Mouse (Mus musculus): ENCODE data around the gene Csdc2. TPM values are rescaled to one million over a fixed set of nuclear protein-coding genes. Genes with fewer than 3 reads are reported as not detected.
A peak's percentile ranks its signal among the peaks of the same experiment; 100 is the strongest.

Csdc2 gene
- polyA plus RNA-seq, 1 experiment from 2014 or later = 6.7 TPM

DNA sequence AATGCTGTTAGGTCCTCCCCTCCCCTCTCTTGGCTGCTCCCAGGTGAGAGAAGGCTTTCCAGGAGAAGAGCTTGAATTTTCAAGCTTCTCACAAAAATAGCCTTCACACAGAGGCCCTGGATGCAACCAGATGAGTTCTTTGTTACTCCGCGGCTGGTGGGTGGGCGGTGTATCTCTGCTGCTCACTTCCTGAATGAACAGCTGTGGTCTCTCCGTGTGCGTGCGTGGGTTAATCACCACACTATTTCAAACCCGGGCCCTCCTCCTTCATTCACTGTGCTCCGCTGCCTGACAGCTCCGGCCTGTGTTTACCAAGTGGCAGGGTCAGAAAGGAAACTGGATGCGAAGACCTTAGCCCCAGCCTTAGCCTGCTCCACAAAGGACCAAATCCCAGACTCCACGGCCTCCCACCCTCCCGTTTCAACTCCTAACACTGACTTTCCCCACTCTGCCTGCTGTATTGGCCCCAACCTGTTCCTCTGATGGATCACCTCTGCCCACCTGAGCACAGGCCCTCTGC lies 3.5 kb upstream of the Csdc2 start:
- peaks cover 12% of the 10 kb centered on the region; the same call in 1 of the 2 replicates for H3K4me1 ChIP-seq (ENCODE audit: control insufficient read depth, insufficient read depth, low read length)
- H3K9ac ChIP-seq (ENCODE audit: low read depth, low read length) = no peak overlapping the region
- H3K27ac ChIP-seq (ENCODE audit: low read depth, low read length) = no peak overlapping the region
- no peaks in the 10 kb centered on the region for H3K9me3 ChIP-seq (replicated peaks; ENCODE audit: control insufficient read depth, low read length)
- H3K36me3 ChIP-seq (ENCODE audit: control insufficient read depth, insufficient read depth, low read length) = no peaks in the 10 kb centered on the region
- no peak overlapping the region for H3K4me2 ChIP-seq
- 43% methylated on average over 12 of the region's 12 CpGs for WGBS (ENCODE audit: insufficient replicate concordance)
- H3K4me3 ChIP-seq (ENCODE audit: low read depth, low read length) = no peak overlapping the region
- H3K27me3 ChIP-seq (ENCODE audit: control insufficient read depth, insufficient read depth, low read length) = peaks cover 3% of the 10 kb centered on the region
- no peak for ATAC-seq (replicated peaks; ENCODE audit: insufficient number of reproducible peaks, low FRiP score, low TSS enrichment)

DNA sequence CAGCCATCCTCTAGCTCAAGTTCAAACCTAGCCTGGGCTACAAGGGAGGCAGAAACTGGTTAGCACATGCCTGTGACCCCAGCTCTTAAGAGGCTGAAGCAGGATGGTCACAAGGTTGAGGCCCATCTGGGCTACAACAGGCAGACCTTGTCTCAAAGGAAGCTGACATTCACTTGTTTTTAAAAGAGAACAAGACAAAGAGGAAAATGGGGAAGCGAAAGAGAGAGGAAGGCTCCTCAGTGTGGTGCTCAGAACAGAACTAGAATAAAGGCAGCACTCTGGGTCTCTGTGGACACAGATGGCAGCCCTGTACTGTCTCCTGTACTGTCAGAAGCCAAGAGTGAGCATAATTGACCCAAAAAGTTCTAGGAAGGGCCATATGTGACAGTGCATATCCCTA lies 2.6 kb upstream of the Csdc2 start:
- ATAC-seq (replicated peaks; ENCODE audit: insufficient number of reproducible peaks, low FRiP score, low TSS enrichment) = no peak
- Histone ChIP-seq H3K4me3 (ENCODE audit: low read depth, low read length) (no peak overlapping the region), H3K9ac (ENCODE audit: low read depth, low read length) (no peak overlapping the region), H3K9me3 (replicated peaks; ENCODE audit: control insufficient read depth, low read length) (no peaks in the 10 kb centered on the region), H3K36me3 (ENCODE audit: control insufficient read depth, insufficient read depth, low read length) (no peaks in the 10 kb centered on the region), H3K4me2 (no peak overlapping the region), H3K27me3 (ENCODE audit: control insufficient read depth, insufficient read depth, low read length) (peaks cover 3% of the 10 kb centered on the region), H3K4me1 (ENCODE audit: control insufficient read depth, insufficient read depth, low read length) (peaks cover 12% of the 10 kb centered on the region; the same call in 1 of the 2 replicates), H3K27ac (ENCODE audit: low read depth, low read length) (no peak overlapping the region)
- 81% methylated on average over 1 of the region's 1 CpGs for WGBS (ENCODE audit: insufficient replicate concordance)

DNA sequence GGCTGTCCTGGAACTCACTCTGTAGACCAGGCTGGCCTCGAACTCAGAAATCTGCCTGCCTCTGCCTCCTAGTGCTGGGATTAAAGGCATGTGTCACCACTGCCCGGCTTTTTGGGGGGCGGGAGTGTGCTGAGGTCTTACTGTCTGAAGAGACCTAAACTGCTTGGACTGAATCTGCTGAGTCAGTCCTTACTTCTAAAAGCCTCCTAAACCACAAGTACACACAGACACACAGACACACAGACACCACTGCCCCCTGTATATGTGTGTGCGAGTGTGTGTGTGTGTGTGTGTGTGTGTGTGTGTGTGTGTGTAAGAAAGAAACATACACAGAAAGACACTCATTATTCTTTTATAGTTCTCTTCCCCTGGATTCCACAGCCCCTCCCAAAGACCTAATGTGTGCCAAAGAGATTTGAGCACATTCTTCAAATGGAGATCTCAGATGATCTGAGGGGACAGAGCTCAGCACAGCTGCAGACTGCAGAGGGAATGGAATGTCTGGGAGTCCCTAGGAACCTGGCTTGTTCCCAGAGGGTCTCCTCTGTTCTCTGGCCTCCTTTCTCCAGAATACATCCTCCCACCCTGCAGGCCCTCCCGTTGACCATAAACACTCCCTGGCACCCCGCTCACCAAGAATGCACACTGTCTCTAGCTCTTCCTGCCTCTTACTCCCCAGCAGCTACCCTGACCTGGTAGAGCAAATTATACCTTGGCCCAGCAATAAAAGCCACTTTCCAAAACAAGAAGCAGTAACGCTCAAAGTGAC lies 506 bp upstream of the Csdc2 start:
- Histone ChIP-seq H3K36me3 (ENCODE audit: control insufficient read depth, insufficient read depth, low read length) (no peaks in the 10 kb centered on the region), H3K9ac (ENCODE audit: low read depth, low read length) (no peak overlapping the region), H3K4me1 (ENCODE audit: control insufficient read depth, insufficient read depth, low read length) (peaks cover 12% of the 10 kb centered on the region; the same call in 1 of the 2 replicates), H3K4me2 (peak overlapping the region; percentile 67), H3K9me3 (replicated peaks; ENCODE audit: control insufficient read depth, low read length) (no peaks in the 10 kb centered on the region), H3K27ac (ENCODE audit: low read depth, low read length) (peak overlapping the region; percentile 57; the same call in 1 of the 2 replicates), H3K4me3 (ENCODE audit: low read depth, low read length) (peak overlapping the region; percentile 46), H3K27me3 (ENCODE audit: control insufficient read depth, insufficient read depth, low read length) (peaks cover 3% of the 10 kb centered on the region)
- 54% methylated on average over 7 of the region's 7 CpGs for WGBS (ENCODE audit: insufficient replicate concordance)
- no peak for ATAC-seq (replicated peaks; ENCODE audit: insufficient number of reproducible peaks, low FRiP score, low TSS enrichment)

DNA sequence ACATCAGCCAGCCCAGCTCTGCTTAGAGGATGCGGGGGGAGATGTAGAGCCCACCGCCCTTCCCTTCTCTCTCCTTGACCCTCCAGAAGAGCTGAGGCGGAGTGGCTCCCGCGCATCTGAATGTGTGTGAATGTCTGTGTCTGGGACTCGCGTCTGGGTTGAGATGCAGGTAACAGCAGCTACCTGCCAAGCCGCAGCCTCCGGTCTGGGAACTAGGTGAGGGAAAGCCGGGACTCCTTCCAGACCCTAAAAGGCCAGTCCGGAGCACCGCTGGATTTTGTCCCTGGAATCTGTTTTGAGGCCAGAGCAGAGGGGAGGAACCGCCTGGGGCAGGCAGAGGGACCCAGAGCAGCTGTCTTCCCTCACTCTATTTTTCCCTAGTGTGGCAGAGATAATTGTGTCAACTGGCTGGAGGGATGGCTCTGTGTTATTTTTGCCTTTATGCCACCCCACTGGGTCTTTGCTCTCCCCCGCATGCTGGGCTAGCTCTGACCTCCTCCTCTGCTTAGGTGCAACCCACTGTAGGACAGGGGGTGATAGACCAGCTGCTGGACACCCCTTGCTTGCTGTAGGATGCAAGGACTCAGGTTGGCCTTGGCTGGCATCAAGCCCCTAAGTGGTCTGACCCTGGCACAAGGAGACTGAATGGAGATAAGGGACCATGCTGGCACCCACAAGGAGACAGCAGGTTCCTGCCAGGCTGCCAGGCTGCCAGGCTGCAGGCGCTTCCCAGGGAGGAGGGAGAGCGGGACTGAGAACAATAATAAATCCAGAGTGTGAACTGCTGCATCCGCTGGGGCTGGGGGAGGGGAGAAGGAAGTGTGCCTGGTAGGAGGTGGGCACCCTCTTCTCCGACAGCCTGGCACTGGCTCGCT lies 776 bp downstream of the Csdc2 start:
- Histone ChIP-seq H3K4me2 (peak overlapping the region; percentile 67), H3K36me3 (ENCODE audit: control insufficient read depth, insufficient read depth, low read length) (no peaks in the 10 kb centered on the region), H3K27me3 (ENCODE audit: control insufficient read depth, insufficient read depth, low read length) (peaks cover 3% of the 10 kb centered on the region), H3K4me3 (ENCODE audit: low read depth, low read length) (peak overlapping the region; percentile 46), H3K9ac (ENCODE audit: low read depth, low read length) (peak overlapping the region; percentile 61), H3K27ac (ENCODE audit: low read depth, low read length) (peak overlapping the region; percentile 4; the same call in 1 of the 2 replicates), H3K9me3 (replicated peaks; ENCODE audit: control insufficient read depth, low read length) (no peaks in the 10 kb centered on the region), H3K4me1 (ENCODE audit: control insufficient read depth, insufficient read depth, low read length) (peaks cover 14% of the 10 kb centered on the region)
- 10% methylated on average over 19 of the region's 19 CpGs for WGBS (ENCODE audit: insufficient replicate concordance)
- ATAC-seq (replicated peaks; ENCODE audit: insufficient number of reproducible peaks, low FRiP score, low TSS enrichment) = no peak

DNA sequence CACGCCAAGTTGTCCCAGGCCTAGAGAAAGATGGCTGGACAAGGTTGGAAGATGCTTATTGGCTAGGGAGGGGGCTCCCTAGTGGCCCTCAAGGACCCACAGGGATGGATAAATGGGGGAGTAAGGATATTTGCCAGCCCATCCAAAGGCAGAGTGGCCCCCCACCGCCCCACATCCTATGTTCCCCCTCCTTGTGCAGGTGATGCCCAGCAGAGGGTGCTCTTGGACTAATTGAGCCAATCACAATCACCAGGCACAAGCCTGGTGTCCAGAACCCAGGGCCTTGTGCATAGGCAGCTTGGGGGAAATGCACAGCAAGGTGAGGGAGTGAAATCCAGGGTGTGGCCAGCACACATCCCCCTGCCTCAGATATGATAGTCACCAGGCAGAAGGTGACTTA lies 1.7 kb downstream of the Csdc2 start:
- no peak overlapping the region for H3K4me2 ChIP-seq
- no peak overlapping the region for H3K27ac ChIP-seq (ENCODE audit: low read depth, low read length)
- H3K4me1 ChIP-seq (ENCODE audit: control insufficient read depth, insufficient read depth, low read length) = peaks cover 15% of the 10 kb centered on the region
- WGBS (ENCODE audit: insufficient replicate concordance) = 26% methylated on average over 2 of the region's 2 CpGs
- H3K36me3 ChIP-seq (ENCODE audit: control insufficient read depth, insufficient read depth, low read length) = no peaks in the 10 kb centered on the region
- peaks cover 3% of the 10 kb centered on the region for H3K27me3 ChIP-seq (ENCODE audit: control insufficient read depth, insufficient read depth, low read length)
- no peaks in the 10 kb centered on the region for H3K9me3 ChIP-seq (replicated peaks; ENCODE audit: control insufficient read depth, low read length)
- no peak for ATAC-seq (replicated peaks; ENCODE audit: insufficient number of reproducible peaks, low FRiP score, low TSS enrichment)
- no peak overlapping the region for H3K4me3 ChIP-seq (ENCODE audit: low read depth, low read length)
- no peak overlapping the region for H3K9ac ChIP-seq (ENCODE audit: low read depth, low read length)

DNA sequence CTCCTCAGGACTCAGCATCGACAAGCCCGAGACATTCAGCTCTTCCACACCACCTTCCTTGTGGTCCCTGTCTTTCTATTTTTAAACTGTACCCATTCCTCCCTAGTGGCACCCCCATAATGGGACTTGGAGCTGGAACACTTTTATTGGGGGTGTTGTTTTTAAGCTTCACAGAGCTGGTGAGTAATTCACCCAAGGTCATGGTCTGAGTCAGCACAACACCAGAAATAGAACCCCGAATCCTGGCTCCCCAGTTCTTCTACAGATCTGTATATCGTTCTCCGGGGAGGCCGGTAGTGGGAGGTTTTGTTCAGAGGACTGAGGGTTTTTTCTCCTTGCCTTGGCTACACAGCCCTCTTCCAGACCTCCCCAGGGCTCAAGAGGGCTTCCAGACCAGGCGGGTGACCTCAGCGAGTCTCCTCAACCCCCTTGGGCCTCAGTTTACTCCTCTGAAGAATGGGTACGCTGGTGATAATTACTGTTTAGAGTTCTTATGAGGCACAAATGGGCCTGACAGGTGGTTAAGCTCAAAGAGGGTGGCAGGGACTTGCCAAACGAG lies 2.7 kb downstream of the Csdc2 start:
- H3K9me3 ChIP-seq (replicated peaks; ENCODE audit: control insufficient read depth, low read length) = no peaks in the 10 kb centered on the region
- peaks cover 15% of the 10 kb centered on the region for H3K4me1 ChIP-seq (ENCODE audit: control insufficient read depth, insufficient read depth, low read length)
- no peak overlapping the region for H3K4me2 ChIP-seq
- ATAC-seq (replicated peaks; ENCODE audit: insufficient number of reproducible peaks, low FRiP score, low TSS enrichment) = no peak
- no peak overlapping the region for H3K9ac ChIP-seq (ENCODE audit: low read depth, low read length)
- peaks cover 3% of the 10 kb centered on the region for H3K27me3 ChIP-seq (ENCODE audit: control insufficient read depth, insufficient read depth, low read length)
- 89% methylated on average over 10 of the region's 10 CpGs for WGBS (ENCODE audit: insufficient replicate concordance)
- H3K36me3 ChIP-seq (ENCODE audit: control insufficient read depth, insufficient read depth, low read length) = no peaks in the 10 kb centered on the region
- H3K4me3 ChIP-seq (ENCODE audit: low read depth, low read length) = no peak overlapping the region
- no peak overlapping the region for H3K27ac ChIP-seq (ENCODE audit: low read depth, low read length)

DNA sequence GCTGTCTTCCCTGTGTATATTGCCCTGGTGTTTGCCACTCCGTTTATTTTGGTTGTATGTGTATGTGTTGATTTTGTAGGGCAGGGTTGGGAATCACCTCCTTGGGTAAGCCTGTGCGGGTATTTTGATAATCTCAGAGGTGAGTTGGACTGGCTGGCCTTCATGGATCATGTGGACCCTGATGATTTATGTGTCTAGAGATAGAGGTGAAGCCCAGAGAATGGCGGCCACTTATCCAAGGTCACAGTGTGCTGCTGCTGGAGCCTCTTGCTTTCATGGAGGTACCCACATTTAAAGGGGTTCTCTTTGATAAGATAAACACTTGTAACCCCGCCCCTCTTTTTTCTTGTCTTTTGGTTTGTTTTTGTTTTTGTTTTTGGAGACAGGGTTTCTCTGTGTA lies 3.2 kb downstream of the Csdc2 start:
- Histone ChIP-seq H3K4me2 (no peak overlapping the region), H3K9me3 (replicated peaks; ENCODE audit: control insufficient read depth, low read length) (no peaks in the 10 kb centered on the region), H3K4me3 (ENCODE audit: low read depth, low read length) (no peak overlapping the region), H3K9ac (ENCODE audit: low read depth, low read length) (no peak overlapping the region), H3K4me1 (ENCODE audit: control insufficient read depth, insufficient read depth, low read length) (peaks cover 15% of the 10 kb centered on the region), H3K36me3 (ENCODE audit: control insufficient read depth, insufficient read depth, low read length) (no peaks in the 10 kb centered on the region), H3K27ac (ENCODE audit: low read depth, low read length) (no peak overlapping the region), H3K27me3 (ENCODE audit: control insufficient read depth, insufficient read depth, low read length) (peaks cover 3% of the 10 kb centered on the region)
- WGBS (ENCODE audit: insufficient replicate concordance) = 68% methylated on average over 4 of the region's 4 CpGs
- no peak for ATAC-seq (replicated peaks; ENCODE audit: insufficient number of reproducible peaks, low FRiP score, low TSS enrichment)

DNA sequence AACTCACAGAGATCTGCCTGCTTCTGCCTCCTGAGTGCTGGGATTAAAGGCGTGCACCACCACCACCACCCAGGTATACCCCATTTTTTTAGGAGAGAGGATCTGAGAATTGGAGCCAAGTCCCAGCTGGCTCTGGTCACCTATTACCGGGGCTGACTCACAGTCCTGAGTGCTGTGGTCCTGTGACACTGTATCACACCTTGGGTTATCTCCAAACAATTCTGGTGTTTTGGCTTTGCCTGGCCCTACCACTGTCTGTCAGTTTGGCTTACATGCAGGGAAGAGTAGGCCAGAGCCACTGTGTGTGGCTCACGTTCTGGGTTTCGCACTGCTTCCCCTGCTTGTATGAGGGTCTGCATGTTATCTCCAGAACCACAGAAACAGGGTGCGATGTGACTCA lies 3.7 kb downstream of the Csdc2 start:
- ATAC-seq (replicated peaks; ENCODE audit: insufficient number of reproducible peaks, low FRiP score, low TSS enrichment) = no peak
- 83% methylated on average over 5 of the region's 5 CpGs for WGBS (ENCODE audit: insufficient replicate concordance)

More for the DNA sequence above, 3.7 kb downstream of the Csdc2 start:
- Histone ChIP-seq H3K4me2 (no peak overlapping the region), H3K27me3 (ENCODE audit: control insufficient read depth, insufficient read depth, low read length) (peaks cover 3% of the 10 kb centered on the region), H3K36me3 (ENCODE audit: control insufficient read depth, insufficient read depth, low read length) (no peaks in the 10 kb centered on the region), H3K27ac (ENCODE audit: low read depth, low read length) (no peak overlapping the region), H3K4me3 (ENCODE audit: low read depth, low read length) (no peak overlapping the region), H3K9me3 (replicated peaks; ENCODE audit: control insufficient read depth, low read length) (no peaks in the 10 kb centered on the region), H3K4me1 (ENCODE audit: control insufficient read depth, insufficient read depth, low read length) (peaks cover 15% of the 10 kb centered on the region), H3K9ac (ENCODE audit: low read depth, low read length) (no peak overlapping the region)

All from heart, embryonic 11.5 days (tissue).